Mouse (Mus musculus) Patski (cell line): ENCODE measurements around the gene Brsk1. TPM values are rescaled to one million over a fixed set of nuclear protein-coding genes. Genes with fewer than 3 reads are reported as not detected.

ENCODE experiments used
- ATAC-seq: fragments of 100-300 bp; one replicate; pipeline ENCODE4 v1.8.0; 2021
- CTCF ChIA-PET: fragments of 350-600 bp; sonication (Branson Sonifier 250); formaldehyde crosslinking; loops from one replicate; lab custom pipeline; 2022; ENCODE audit warnings: inconsistent platforms; lab: Charles Lee
- POLR2A ChIA-PET: fragments of 350-600 bp; sonication (Branson Sonifier 250); formaldehyde crosslinking; loops from one replicate; lab custom pipeline; 2022; ENCODE audit warnings: antibody characterized with exemption, inconsistent platforms; lab: Charles Lee
- DNase-seq: peaks from one replicate; pipeline ENCODE4 v3.0.0-alpha.2; 2011; ENCODE audit warnings: low read depth, low spot score
- H3K27me3 ChIP-seq: fragments of 371-371 bp; one replicate; pipeline ENCODE4 v1.5.1; 2021
- CTCF ChIP-seq: fragments of 100-300 bp; IDR thresholded peaks from one replicate; pipeline ENCODE4 v1.5.1; 2021
- in situ Hi-C: fragments of 300-500 bp; cut with MboI; formaldehyde crosslinking; loops from 3 replicates; pipeline ENCODE4 v1.11.1; 2018; ENCODE audit warnings: low pct_unique_long_range_greater_than_20kb, mixed read lengths
- polyA plus RNA-seq: library from polyadenylated mRNA; unstranded; gene quantifications from one replicate; pipeline ENCODE4 v1.2.3, GENCODE M21; 2021

Brsk1 gene
- polyA plus RNA-seq, 1 experiment from 2014 or later, result 27.9 TPM

- no peak for ATAC-seq
- H3K27me3 ChIP-seq, result no peaks in the 10 kb centered on the region
- in situ Hi-C loops, result no loop called here
- no peak for DNase-seq
- TF ChIP-seq CTCF, result no peak
- ChIA-PET POLR2A (interaction anchor here (1.7 kb wide), 1 partner anchor 128 kb away, joined by 4 read pairs; no protein-coding TSS in a partner anchor), CTCF (no interaction called here)
Measured at GRCm38 (mm10) chr7:4668506-4668905, 21.9 kb upstream of the Brsk1 start.

GRCm38 (mm10) chr7:4669156-4669555 is 21.2 kb upstream of the Brsk1 start:
- no peak for TF ChIP-seq CTCF
- DNase-seq, result no peak
- ChIA-PET POLR2A (no interaction called here), CTCF (no interaction called here)
- no peaks in the 10 kb centered on the region for H3K27me3 ChIP-seq
- ATAC-seq, result no peak
- in situ Hi-C loops, result no loop called here

GRCm38 (mm10) chr7:4670655-4671255 is 19.6 kb upstream of the Brsk1 start:
- no peaks in the 10 kb centered on the region for H3K27me3 ChIP-seq
- DNase-seq (no peak), ATAC-seq (no peak)
- ChIA-PET CTCF (no interaction called here), POLR2A (interaction anchor here (0.6 kb wide), 1 partner anchor 8 kb away, joined by 3 read pairs; no protein-coding TSS in a partner anchor)
- in situ Hi-C loops, result no loop called here
- no peak for TF ChIP-seq CTCF

- DNase-seq (no peak), ATAC-seq (no peak)
- no peak for TF ChIP-seq CTCF
- no peaks in the 10 kb centered on the region for H3K27me3 ChIP-seq
- ChIA-PET CTCF (no interaction called here), POLR2A (no interaction called here)
- in situ Hi-C loops, result no loop called here
Measured at GRCm38 (mm10) chr7:4671956-4672355, 18.4 kb upstream of the Brsk1 start.

GRCm38 (mm10) chr7:4674114-4674731 is 16.2 kb upstream of the Brsk1 start:
- H3K27me3 ChIP-seq, result no peaks in the 10 kb centered on the region
- ATAC-seq (no peak), DNase-seq (no peak)
- no peak for TF ChIP-seq CTCF
- CTCF ChIA-PET, result interaction anchor here (2.0 kb wide), 1 partner anchor 10 kb away, joined by 7 read pairs; the partner anchor contains the start of gene Hspbp1
- POLR2A ChIA-PET, result no interaction called here
- in situ Hi-C loops, result no loop called here

- H3K27me3 ChIP-seq, result no peaks in the 10 kb centered on the region
- ChIA-PET CTCF (no interaction called here), POLR2A (no interaction called here)
- DNase-seq, result no peak
- no peak for TF ChIP-seq CTCF
- in situ Hi-C loops, result no loop called here
- no peak for ATAC-seq
Measured at GRCm38 (mm10) chr7:4675200-4675599, 15.2 kb upstream of the Brsk1 start.

GRCm38 (mm10) chr7:4683307-4683706 is 7.1 kb upstream of the Brsk1 start:
- H3K27me3 ChIP-seq, result no peaks in the 10 kb centered on the region
- DNase-seq, result no peak
- POLR2A ChIA-PET, result no interaction called here
- TF ChIP-seq CTCF, result no peak
- in situ Hi-C loops, result no loop called here
- CTCF ChIA-PET, result interaction anchor here (1.4 to 1.9 kb wide), 2 partner anchors 10 to 22 kb away, joined by 3 to 7 read pairs; no protein-coding TSS in a partner anchor
- no peak for ATAC-seq

GRCm38 (mm10) chr7:4684203-4684602 is 6.2 kb upstream of the Brsk1 start:
- DNase-seq (no peak), ATAC-seq (no peak)
- in situ Hi-C loops, result no loop called here
- no peaks in the 10 kb centered on the region for H3K27me3 ChIP-seq
- CTCF ChIA-PET, result interaction anchor here (1.0 to 1.9 kb wide), 4 partner anchors 10 to 23 kb away, joined by 3 to 7 read pairs (median 3); no protein-coding TSS in a partner anchor
- POLR2A ChIA-PET, result interaction anchor here (0.9 kb wide), 1 partner anchor 25 kb away, joined by 5 read pairs; the partner anchor contains the start of gene Ppp6r1
- no peak for TF ChIP-seq CTCF

- ChIA-PET CTCF (interaction anchor here (0.8 to 1.9 kb wide), 5 partner anchors 8 to 111 kb away, joined by 3 to 7 read pairs (median 3); no protein-coding TSS in a partner anchor), POLR2A (interaction anchor here (0.9 to 1.2 kb wide), 2 partner anchors 26 to 105 kb away, joined by 4 to 5 read pairs; partner anchors contain the start of genes Ppp6r1 and Tmem238)
- in situ Hi-C loops, result no loop called here
- no peaks in the 10 kb centered on the region for H3K27me3 ChIP-seq
- ATAC-seq (peak; percentile 97), DNase-seq (peak; percentile 97)
- TF ChIP-seq CTCF, result no peak
Measured at GRCm38 (mm10) chr7:4684632-4685417, 5.6 kb upstream of the Brsk1 start, which contains the start of gene Hspbp1. Gene Hspbp1 (minus strand): TSS chr7:4685068.

GRCm38 (mm10) chr7:4690951-4691653 is 698 bp downstream of the Brsk1 start:
- ChIA-PET POLR2A (interaction anchor here (0.6 kb wide), 1 partner anchor 10 kb away, joined by 3 read pairs; no protein-coding TSS in a partner anchor), CTCF (interaction anchor here (1.0 kb wide), 1 partner anchor 14 kb away, joined by 4 read pairs; no protein-coding TSS in a partner anchor)
- TF ChIP-seq CTCF, result no peak
- in situ Hi-C loops, result no loop called here
- DNase-seq (no peak), ATAC-seq (peak; percentile 9)
- no peaks in the 10 kb centered on the region for H3K27me3 ChIP-seq
